Mouse (Mus musculus) megakaryocyte-erythroid progenitor cell, adult 5-6 weeks (primary cell): ENCODE data around the gene Ugt1a6b. TPM values are rescaled to one million over a fixed set of nuclear protein-coding genes. Genes with fewer than 3 reads are reported as not detected.

ENCODE experiments used
- ATAC-seq: replicated peaks from 2 replicates; pipeline ENCODE4 v1.8.0; 2016; ENCODE audit warnings: mild to moderate bottlenecking, inconsistent platforms; ENCODE audit not compliant: severe bottlenecking, poor library complexity, low FRiP score, low TSS enrichment
- total RNA-seq, 2 experiments: library from RNA; stranded (forward) in 1 of 2; stranded (reverse) in 1 of 2; fragments of 200-1000, 215-1000 nt in 1 of 2; fragments of >200 nt in 1 of 2; fragmentation: Nextera tagmentation in 1 of 2; gene quantifications; 2 replicates each; pipeline ENCODE4 v1.2.3; 2014 to 2017

The Ugt1a6b gene
- total RNA-seq, 2 experiments from 2014 or later, result 0.83 TPM; not detected in 1

GRCm38 (mm10) chr1:88233421-88234247 is 130.6 kb downstream of the Ugt1a6b start:
- no peak for ATAC-seq

- no peak for ATAC-seq
Observed at GRCm38 (mm10) chr1:88234248-88234610, 131.2 kb downstream of the Ugt1a6b start.

- ATAC-seq, result no peak
Observed at GRCm38 (mm10) chr1:88234646-88235045, 131.6 kb downstream of the Ugt1a6b start.

- no peak for ATAC-seq
Observed at GRCm38 (mm10) chr1:88235046-88235893, 132.2 kb downstream of the Ugt1a6b start.

GRCm38 (mm10) chr1:88235894-88236415 is 132.9 kb downstream of the Ugt1a6b start:
- ATAC-seq, result no peak

GRCm38 (mm10) chr1:88237311-88237710 is 134.3 kb downstream of the Ugt1a6b start:
- ATAC-seq, result no peak

- ATAC-seq, result no peak
Observed at GRCm38 (mm10) chr1:88238771-88239170, 135.7 kb downstream of the Ugt1a6b start.

GRCm38 (mm10) chr1:88240072-88240471 is 137.0 kb downstream of the Ugt1a6b start:
- no peak for ATAC-seq

GRCm38 (mm10) chr1:88240579-88240978 is 137.5 kb downstream of the Ugt1a6b start:
- ATAC-seq, result no peak

GRCm38 (mm10) chr1:88243861-88244260 is 140.8 kb downstream of the Ugt1a6b start:
- no peak for ATAC-seq

- no peak for ATAC-seq
Observed at GRCm38 (mm10) chr1:88245881-88246280, 142.8 kb downstream of the Ugt1a6b start.

GRCm38 (mm10) chr1:88246386-88246785 is 143.3 kb downstream of the Ugt1a6b start:
- ATAC-seq, result no peak

GRCm38 (mm10) chr1:88247660-88248059 is 144.6 kb downstream of the Ugt1a6b start:
- ATAC-seq, result no peak

GRCm38 (mm10) chr1:88248658-88249057 is 145.6 kb downstream of the Ugt1a6b start:
- ATAC-seq, result no peak

- ATAC-seq, result peak; percentile 0; the same call in 1 of the 2 replicates
Observed at GRCm38 (mm10) chr1:88249596-88249995, 146.5 kb downstream of the Ugt1a6b start.

GRCm38 (mm10) chr1:88250023-88250422 is 147.0 kb downstream of the Ugt1a6b start:
- ATAC-seq, result no peak

GRCm38 (mm10) chr1:88253106-88253505 is 150.1 kb downstream of the Ugt1a6b start:
- ATAC-seq, result no peak

GRCm38 (mm10) chr1:88253540-88253939 is 150.5 kb downstream of the Ugt1a6b start:
- ATAC-seq, result peak; percentile 6

GRCm38 (mm10) chr1:88254793-88255465 is 151.9 kb downstream of the Ugt1a6b start:
- ATAC-seq, result no peak

- ATAC-seq, result no peak
Observed at GRCm38 (mm10) chr1:88255466-88255857, 152.4 kb downstream of the Ugt1a6b start.
